Mouse (Mus musculus) hindbrain, embryonic 11.5 days (tissue): ENCODE data around the gene Six3. TPM values are rescaled to one million over a fixed set of nuclear protein-coding genes. Genes with fewer than 3 reads are reported as not detected.

Source experiments
- ATAC-seq: fragments of 200-750 bp; cut with Nextera tagmentation; 2 replicates; pipeline ENCODE4 v1.8.0; 2017; ENCODE audit warnings: mild to moderate bottlenecking, moderate TSS enrichment, moderate library complexity; ENCODE audit not compliant: low FRiP score
- DNase-seq: peaks from one replicate; pipeline ENCODE4 v3.0.0-alpha.2; 2015; ENCODE audit warnings: low spot score
- H3K27ac ChIP-seq: fragments of 300-500 bp; sonication (generic); 2 replicates; pipeline ENCODE4 v1.5.1; 2014; ENCODE audit warnings: mild to moderate bottlenecking, low read depth, low read length
- H3K27me3 ChIP-seq: fragments of 300-500 bp; sonication (generic); 2 replicates; pipeline ENCODE4 v1.6.1; 2014; ENCODE audit warnings: mild to moderate bottlenecking, low read length, moderate library complexity, mixed read lengths; ENCODE audit not compliant: control insufficient read depth, insufficient read depth
- H3K36me3 ChIP-seq: fragments of 300-500 bp; sonication (generic); 2 replicates; pipeline ENCODE4 v1.6.1; 2014; ENCODE audit warnings: mild to moderate bottlenecking, low read length, moderate library complexity, mixed read lengths; ENCODE audit not compliant: control insufficient read depth, insufficient read depth
- H3K4me1 ChIP-seq: fragments of 300-500 bp; sonication (generic); replicated peaks from 2 replicates; pipeline ENCODE4 v1.6.1; 2014; ENCODE audit warnings: low read length, mixed read lengths; ENCODE audit not compliant: control insufficient read depth, insufficient read depth
- H3K4me2 ChIP-seq: fragments of 300-500 bp; sonication (generic); replicated peaks from 2 replicates; pipeline ENCODE4 v1.6.1; 2014; ENCODE audit warnings: mild to moderate bottlenecking, low read depth, low read length
- H3K4me3 ChIP-seq: fragments of 300-500 bp; sonication (generic); 2 replicates; pipeline ENCODE4 v1.5.1; 2014; ENCODE audit warnings: low read depth, low read length
- H3K9ac ChIP-seq: fragments of 300-500 bp; sonication (generic); 2 replicates; pipeline ENCODE4 v1.6.1; 2014; ENCODE audit warnings: low read depth, low read length
- H3K9me3 ChIP-seq: fragments of 300-500 bp; sonication (generic); 2 replicates; pipeline ENCODE4 v1.6.1; 2016; ENCODE audit warnings: low read length; ENCODE audit not compliant: control insufficient read depth
- WGBS: fragments of 180-500 bp; shearing (Covaris S2); extraction: QIAGEN DNeasy Blood & Tissue Kit; methylation state at CpG from one replicate; pipeline ENCODE4 v1.1.7; 2014; 5-methylcytosine and 5-hydroxymethylcytosine counted together
- polyA plus RNA-seq: library from polyadenylated mRNA; unstranded; fragments of >200 nt; fragmentation: Nextera tagmentation; extraction: Ambion mirVana; gene quantifications from 2 replicates; pipeline ENCODE4 v1.2.1, GENCODE M21; 2014

Six3 gene
- polyA plus RNA-seq, 1 experiment from 2014 or later: 0.09 TPM

DNA sequence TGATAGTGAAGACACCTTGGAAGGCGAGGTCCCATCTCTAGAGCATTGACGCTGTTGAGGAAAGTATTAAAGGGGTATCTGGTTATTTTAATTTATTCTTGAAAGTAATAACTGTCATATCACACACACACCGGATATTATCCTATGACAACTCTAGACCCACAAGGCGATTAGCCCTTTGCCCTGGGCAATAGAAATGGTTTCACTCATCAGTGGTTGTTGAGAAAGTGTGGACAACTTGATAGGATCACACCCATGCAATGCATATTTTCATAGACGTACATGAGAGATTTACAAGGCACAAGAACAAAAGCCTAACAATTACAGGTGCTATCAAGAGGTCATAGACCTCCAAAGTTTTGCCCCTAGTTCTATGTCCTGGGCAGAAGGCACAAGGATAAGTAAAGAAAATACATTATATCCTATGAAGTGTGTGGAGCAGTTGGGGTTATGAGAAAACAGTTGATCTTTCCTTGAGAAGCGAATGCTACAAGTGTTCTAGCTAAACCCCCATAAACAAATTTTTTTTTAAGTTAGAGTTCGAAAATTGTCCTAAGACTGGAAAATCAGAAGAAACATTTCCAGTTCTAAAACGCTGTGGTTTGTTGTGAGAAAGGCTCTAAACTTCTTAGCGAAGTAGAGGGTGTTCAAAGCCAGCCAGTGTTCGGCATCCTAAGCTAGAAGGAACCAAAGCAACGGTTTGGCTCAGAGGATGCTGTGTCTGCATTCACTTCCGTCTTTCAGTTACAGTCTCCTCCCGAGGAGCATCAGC, 3.6 kb upstream of the Six3 start:
- 2% methylated on average over 13 of the region's 13 CpGs for WGBS
- H3K4me3 ChIP-seq: no peak overlapping the region
- ATAC-seq: no peak
- no peaks in the 10 kb centered on the region for H3K36me3 ChIP-seq
- H3K9me3 ChIP-seq: no peaks in the 10 kb centered on the region
- no peaks in the 10 kb centered on the region for H3K4me1 ChIP-seq
- peaks cover 91% of the 10 kb centered on the region for H3K27me3 ChIP-seq
- peak; percentile 48 for DNase-seq
- no peak overlapping the region for H3K4me2 ChIP-seq
- no peak overlapping the region for H3K9ac ChIP-seq
- no peak overlapping the region for H3K27ac ChIP-seq

DNA sequence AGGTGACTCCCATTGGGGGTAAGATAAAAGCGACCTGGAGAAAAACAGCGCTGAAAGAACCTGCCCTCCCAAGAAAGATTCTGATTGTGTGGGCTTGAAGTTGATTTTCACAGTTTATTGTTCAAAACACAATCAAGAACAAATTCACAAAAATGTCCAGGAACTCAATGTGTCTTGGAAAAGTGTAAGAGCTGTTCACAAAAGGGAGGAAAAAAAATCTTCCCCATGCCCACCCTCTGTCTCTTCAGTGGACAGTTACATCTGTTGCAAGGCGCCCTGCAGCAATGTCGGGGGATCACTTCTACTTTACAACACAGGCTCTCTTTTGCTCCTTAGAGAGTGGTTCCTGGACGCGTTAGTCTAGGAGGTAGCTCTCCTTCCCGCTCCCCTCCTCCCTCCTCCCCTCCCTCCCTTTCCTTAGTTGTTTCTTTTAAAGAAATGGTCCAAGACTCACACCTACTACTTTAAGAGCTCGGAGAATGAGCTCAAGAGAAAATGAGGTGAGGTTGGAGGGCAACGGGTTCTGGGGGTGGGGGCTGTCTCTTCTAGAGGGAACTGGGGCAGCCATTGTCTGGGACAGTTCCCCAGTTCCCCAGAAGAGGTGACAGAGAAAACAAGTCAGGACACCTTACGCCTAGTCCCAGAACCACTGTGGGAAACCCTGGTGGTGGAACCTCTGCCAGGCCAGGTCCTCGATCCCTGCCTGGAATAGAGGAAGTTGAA, 2.9 kb upstream of the Six3 start:
- ATAC-seq: no peak
- Histone ChIP-seq H3K4me3 (no peak overlapping the region), H3K27ac (no peak overlapping the region), H3K27me3 (peaks cover 91% of the 10 kb centered on the region), H3K36me3 (no peaks in the 10 kb centered on the region), H3K9ac (no peak overlapping the region), H3K9me3 (no peaks in the 10 kb centered on the region), H3K4me1 (no peaks in the 10 kb centered on the region), H3K4me2 (no peak overlapping the region)
- DNase-seq: peak; percentile 46
- WGBS: 2% methylated on average over 11 of the region's 11 CpGs

DNA sequence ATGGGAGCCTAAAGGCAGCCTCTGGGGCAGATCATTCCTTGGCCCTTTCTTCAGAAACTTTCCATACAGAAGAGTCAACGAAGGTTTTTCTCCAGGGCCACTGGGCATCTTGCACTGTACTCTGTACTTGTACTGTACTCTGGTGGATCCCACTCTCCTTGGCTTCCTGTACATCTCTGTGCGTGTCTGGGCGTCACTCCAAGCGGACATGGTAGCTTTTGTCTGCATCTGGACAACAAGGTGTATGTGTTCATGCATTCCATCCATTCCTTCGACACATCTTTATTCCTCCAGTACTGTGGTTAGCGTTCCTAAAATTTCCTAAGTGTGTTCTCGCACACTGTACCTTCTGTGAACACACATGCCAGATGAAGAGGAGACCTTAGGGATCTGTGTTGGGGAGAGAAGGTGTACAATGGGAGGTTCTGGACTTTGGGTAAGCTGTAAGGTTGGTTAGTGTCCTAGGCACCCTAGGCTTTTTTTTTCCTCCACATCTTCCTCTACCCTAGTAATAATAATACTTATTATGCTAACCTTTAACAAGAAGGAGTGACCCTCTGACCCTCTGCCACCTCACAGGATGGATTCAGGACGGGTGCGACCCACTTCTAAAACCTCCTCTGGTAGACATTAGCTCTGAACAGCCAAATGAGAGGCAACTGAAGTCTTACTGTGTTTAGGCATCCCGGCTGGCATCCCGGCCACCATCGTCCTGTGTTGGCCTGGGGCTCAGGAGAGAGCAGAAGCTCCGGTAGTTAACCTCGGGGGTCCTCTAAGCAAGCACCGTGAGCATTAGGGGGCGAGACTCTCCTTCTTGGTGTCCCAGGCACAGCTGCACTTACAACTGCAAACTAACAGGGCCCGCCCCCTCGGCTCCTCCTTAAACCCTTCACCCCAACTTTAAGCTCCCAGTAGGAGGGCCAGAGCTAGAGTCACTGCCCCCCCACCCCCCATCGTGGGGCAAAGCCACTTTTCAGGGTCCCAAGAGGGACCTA, 1.6 kb upstream of the Six3 start:
- Histone ChIP-seq H3K4me3 (no peak overlapping the region), H3K9ac (no peak overlapping the region), H3K4me1 (no peaks in the 10 kb centered on the region), H3K27ac (no peak overlapping the region), H3K4me2 (no peak overlapping the region), H3K9me3 (no peaks in the 10 kb centered on the region), H3K36me3 (no peaks in the 10 kb centered on the region), H3K27me3 (peaks cover 94% of the 10 kb centered on the region)
- 1% methylated on average over 19 of the region's 19 CpGs for WGBS
- DNase-seq (peak; percentile 47), ATAC-seq (no peak)

DNA sequence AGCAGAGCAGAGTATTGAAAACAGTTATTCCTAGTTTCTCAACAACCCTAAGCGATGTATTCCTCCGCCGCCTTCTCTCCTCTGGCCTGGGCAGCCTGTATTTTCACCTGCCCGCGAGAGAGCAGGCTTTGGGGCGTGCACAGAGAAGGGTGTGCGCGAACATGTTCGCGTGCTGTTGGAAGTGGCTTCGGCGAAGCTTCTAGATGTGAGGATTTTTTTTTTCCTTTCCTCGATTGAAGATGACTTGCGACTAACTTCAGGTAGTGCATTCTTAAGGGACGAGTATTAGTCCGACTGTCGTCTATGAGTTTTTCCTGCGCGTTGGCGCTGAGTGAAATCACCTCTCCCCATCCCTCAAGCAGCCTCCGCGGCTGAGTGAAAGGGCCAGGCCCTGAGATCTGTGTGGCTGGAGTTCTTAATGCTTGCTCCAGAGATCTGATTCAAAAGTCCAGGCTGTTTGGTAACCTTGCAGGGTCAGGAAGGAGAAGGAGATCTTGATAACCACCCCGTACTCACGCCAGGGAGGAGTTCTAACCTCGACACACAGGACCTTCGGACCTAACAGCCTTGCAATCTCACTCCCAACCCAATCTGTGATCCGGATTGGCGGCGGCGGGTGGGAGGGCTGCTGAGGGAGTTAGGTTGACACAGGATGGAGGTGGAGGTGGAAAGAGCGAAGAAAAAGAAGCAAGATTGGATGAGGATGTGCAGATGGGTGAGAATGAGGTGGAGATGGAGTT, 712 bp upstream of the Six3 start:
- WGBS: under 1% methylated on average over 30 of the region's 31 CpGs

DNA sequence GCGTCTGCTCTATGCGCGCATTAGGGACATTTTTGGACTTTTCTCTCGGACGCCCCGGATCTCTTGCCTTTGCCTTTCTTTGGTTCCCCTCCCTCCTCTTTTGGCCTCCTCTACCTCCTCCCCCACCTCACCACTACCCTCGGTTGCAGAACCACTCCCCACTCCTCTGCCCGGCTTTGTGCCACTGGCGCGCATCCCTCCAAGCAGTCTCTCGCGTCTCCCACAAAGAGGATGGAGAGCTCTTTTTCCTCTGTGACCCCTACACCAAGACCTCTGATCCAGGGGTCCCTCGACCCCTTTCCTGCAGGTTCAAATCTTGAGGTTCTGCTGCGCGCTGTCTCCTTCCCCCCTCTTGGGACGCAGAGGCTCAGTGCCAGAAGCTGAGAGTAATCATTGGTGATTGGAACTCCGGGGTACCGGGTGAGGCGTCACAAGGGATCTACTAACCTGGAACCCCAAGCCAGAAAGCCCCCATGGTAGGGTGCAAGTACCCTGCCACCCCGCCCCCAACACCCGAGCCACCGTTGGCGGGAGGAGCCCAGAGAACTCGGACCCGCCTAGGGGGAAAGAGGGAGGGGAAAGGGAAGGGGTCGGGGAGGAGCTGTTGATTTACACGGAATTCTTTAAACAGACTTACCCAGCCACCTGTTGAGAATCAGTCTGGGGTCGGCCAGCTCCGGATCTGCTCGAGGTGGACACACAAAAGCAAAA, 758 bp downstream of the Six3 start:
- Histone ChIP-seq H3K4me2 (no peak overlapping the region), H3K4me3 (no peak overlapping the region), H3K27ac (no peak overlapping the region), H3K9me3 (no peaks in the 10 kb centered on the region), H3K9ac (no peak overlapping the region), H3K4me1 (no peaks in the 10 kb centered on the region; the same call in 1 of the 2 replicates), H3K36me3 (no peaks in the 10 kb centered on the region), H3K27me3 (peaks cover 98% of the 10 kb centered on the region)
- ATAC-seq (no peak), DNase-seq (peak; percentile 49)
- WGBS: 1% methylated on average over 30 of the region's 30 CpGs

More for the DNA sequence above, 712 bp upstream of the Six3 start:
- no peak overlapping the region for H3K4me3 ChIP-seq
- no peaks in the 10 kb centered on the region for H3K36me3 ChIP-seq
- no peaks in the 10 kb centered on the region for H3K4me1 ChIP-seq
- no peak overlapping the region for H3K4me2 ChIP-seq
- H3K9ac ChIP-seq: no peak overlapping the region
- H3K27ac ChIP-seq: no peak overlapping the region
- no peaks in the 10 kb centered on the region for H3K9me3 ChIP-seq
- ATAC-seq: no peak
- H3K27me3 ChIP-seq: peaks cover 99% of the 10 kb centered on the region
- DNase-seq: peak; percentile 57

DNA sequence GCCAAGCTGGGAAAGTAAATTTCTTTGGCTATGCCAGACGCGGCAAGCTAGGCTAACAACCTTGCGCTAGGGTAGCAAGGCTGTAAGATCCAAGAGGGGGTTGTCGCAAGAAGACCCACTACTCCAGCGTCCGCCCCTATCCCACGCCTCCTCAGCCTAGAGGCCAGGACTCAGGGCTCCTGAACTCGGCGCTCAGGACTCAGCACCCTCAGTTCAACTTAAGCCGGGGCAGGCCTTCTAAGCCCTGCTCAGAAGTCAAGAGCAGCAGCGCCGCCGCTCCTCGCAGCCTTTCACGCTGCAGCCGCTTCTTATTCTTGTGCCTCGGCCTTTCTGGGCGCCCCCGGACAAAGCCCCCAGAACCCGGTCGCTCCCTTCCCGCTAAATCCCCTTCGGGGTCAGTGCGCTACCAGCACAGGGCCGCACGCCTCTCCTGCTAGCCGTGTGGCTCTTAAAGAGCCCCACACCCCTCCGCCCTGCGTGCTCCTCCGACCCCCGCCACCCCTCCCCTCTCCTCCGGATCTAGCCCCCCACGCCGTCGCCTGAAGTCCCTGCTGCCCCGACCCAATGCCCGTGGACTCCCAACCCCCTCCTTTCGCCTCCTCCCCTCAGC, 1.4 kb downstream of the Six3 start:
- no peak overlapping the region for H3K4me3 ChIP-seq

DNA sequence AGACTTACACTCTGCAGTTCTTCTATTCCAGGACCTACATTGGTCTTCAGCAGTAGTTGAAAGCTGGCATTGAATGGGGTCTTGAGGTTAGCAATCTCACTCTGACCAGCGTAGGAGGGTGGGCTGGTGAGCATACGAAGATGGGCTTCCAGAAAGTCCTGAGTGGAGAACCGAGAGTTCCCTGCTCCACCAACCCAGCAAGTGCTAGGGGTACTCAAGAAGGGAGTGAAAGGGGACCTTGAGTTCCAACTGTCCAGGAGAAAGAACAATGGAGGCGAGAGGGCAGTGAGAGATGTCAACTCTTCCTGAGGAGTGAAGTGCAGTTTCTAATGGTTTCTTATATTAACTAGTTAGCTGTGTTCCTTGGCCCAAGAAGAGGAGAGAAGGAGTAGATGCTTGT, 2.2 kb downstream of the Six3 start:
- no peak overlapping the region for H3K4me2 ChIP-seq
- no peak for ATAC-seq
- no peak overlapping the region for H3K4me3 ChIP-seq
- H3K9ac ChIP-seq: no peak overlapping the region
- no peak overlapping the region for H3K27ac ChIP-seq
- H3K36me3 ChIP-seq: no peaks in the 10 kb centered on the region
- H3K9me3 ChIP-seq: no peaks in the 10 kb centered on the region
- peak; percentile 57 for DNase-seq
- H3K27me3 ChIP-seq: peaks cover 98% of the 10 kb centered on the region
- no peaks in the 10 kb centered on the region; the same call in 1 of the 2 replicates for H3K4me1 ChIP-seq
- 0% methylated on average over 4 of the region's 4 CpGs for WGBS

More for the DNA sequence above, 1.4 kb downstream of the Six3 start:
- Histone ChIP-seq H3K27ac (no peak overlapping the region), H3K36me3 (no peaks in the 10 kb centered on the region), H3K4me2 (no peak overlapping the region), H3K9me3 (no peaks in the 10 kb centered on the region), H3K9ac (no peak overlapping the region), H3K27me3 (peaks cover 98% of the 10 kb centered on the region), H3K4me1 (no peaks in the 10 kb centered on the region; the same call in 1 of the 2 replicates)
- 0% methylated on average over 34 of the region's 38 CpGs for WGBS
- ATAC-seq (no peak), DNase-seq (peak; percentile 59)
